Mouse (Mus musculus) brain, adult 2 months (tissue): Measurements from ENCODE around the gene Mob2.

Experiments used
- DNase-seq: peaks from one replicate; pipeline ENCODE4 v3.0.0; 2011; ENCODE audit warnings: low read depth, low spot score

The Mob2 gene

DNA sequence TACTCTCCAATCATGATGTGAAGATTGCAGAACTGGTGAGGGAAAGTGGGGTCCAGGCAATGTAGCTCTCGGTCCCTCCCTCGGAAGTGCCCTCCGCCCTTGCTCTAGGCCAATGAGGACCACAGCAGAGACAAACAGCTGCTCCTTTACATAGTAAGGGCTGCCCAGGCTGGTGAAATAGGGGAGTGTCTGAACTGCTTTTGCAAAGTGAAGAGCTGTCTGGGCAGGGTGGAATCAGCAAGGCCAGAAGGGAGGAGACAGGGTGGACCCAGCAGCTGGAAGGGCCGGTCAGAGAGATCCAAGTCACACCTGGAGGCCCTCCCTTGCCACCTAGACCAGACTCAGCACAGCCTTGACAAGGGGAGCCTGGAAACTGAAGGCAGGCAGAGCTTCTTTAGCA, 34.9 kb downstream of the Mob2 start:
- DNase-seq = no peak

GRCm38 (mm10) chr7:142025196-142025595, 35.7 kb downstream of the Mob2 start:
- DNase-seq = no peak

GRCm38 (mm10) chr7:142020827-142021226, 40.0 kb downstream of the Mob2 start:
- no peak for DNase-seq

GRCm38 (mm10) chr7:142019699-142020098, 41.2 kb downstream of the Mob2 start:
- peak; percentile 45 for DNase-seq

DNA sequence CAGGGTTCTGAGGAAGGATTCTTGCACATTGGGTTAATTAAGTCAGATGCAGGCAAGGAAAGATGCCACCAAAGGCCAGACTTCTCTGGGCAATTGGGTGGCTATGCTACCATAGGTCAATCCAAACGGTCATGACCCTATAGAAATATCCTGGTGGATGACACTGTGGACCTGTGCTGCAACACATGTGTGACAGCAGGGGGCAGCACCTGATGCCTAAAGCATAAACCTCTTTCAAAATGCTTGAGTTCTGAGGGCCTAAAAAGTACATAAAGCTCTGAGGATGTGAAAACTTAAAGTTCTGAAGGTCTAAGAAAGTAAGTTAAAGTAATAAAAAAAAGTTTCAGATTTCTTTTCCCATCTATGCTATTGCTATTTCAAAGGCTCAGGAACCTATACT, 44.3 kb downstream of the Mob2 start:
- DNase-seq = peak; percentile 72

DNA sequence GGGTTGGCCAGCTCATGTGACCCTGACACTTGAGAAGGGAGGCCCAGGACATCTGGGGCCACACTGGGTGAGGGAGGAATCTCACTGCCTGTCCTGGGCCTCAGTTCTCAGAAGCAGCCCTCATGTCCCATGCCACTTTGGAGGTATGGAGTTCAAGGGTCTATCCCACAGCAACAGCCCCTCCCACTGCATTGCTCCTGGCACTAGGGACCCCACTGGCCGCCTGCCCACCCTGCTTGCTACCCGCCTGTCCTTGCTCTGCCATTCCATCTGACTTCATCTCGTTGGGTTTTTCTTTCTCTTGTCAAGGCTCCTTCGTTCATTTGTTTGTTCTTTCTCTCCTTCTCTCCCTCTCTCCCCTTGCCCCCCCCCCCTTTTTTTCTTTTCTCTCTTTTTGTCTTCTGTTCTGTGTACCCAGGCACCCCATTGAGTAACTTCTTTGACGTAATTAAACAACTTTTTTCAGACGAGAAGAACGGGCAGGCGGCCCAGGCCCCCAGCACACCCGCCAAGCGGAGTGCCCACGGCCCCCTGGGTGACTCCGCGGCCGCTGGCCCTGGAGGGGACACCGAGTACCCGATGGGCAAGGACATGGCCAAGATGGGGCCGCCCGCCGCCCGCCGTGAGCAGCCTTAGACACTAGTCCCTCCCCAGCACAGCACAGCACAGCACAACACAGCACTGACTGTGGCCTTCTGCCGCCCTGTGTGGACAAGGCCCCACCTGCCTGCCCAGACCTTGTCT, 59.1 kb downstream of the Mob2 start:
- no peak for DNase-seq

GRCm38 (mm10) chr7:142000661-142001060, 60.2 kb downstream of the Mob2 start:
- peak; percentile 73 for DNase-seq

- DNase-seq = no peak
Observed at GRCm38 (mm10) chr7:141994121-141994520, 66.7 kb downstream of the Mob2 start.

- DNase-seq = no peak
Observed at GRCm38 (mm10) chr7:141991183-141991582, 69.7 kb downstream of the Mob2 start.

DNA sequence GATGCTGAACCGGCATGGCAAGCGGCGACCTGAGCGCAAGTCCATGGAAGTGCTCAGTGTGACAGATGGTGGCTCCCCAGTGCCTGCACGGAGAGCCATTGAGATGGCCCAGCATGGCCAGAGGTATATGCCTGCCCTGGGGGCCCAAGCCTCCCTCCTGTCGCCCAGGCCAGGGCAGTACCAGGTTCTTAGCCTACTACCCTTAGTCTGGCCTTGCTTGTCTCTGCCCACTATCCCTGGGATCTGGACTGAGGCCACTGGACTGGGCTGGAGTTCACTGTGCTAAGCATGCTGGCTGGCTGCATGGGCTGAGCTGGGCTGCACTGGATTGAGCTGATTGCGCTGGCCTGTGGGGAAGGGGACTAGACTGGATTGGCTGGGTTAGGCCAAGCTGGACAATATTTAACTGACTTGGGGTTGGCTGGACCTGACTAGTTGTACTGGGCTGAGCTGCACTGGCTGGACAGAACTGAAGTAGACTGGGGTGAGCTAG, 72.5 kb downstream of the Mob2 start:
- DNase-seq = peak; percentile 59

DNA sequence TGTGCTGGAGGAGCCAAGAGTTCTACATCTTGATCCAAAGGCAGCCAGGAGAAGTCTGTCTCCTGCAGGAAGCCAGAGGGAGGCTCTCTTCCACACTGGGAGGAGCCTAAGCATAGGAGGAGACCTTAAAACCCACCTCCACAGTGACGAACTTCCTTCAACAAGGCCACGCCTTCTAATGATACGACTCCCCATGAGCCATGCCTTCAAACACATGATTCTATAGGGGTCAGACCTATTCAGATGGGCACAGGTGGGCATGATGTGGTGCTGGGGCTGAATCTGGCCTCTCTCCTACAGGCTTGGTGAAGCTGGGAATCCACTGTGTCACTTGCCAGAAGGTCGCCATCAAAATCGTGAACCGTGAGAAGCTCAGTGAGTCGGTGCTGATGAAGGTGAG, 79.6 kb downstream of the Mob2 start:
- DNase-seq = no peak

GRCm38 (mm10) chr7:141979247-141979646, 81.6 kb downstream of the Mob2 start:
- peak; percentile 57 for DNase-seq

DNA sequence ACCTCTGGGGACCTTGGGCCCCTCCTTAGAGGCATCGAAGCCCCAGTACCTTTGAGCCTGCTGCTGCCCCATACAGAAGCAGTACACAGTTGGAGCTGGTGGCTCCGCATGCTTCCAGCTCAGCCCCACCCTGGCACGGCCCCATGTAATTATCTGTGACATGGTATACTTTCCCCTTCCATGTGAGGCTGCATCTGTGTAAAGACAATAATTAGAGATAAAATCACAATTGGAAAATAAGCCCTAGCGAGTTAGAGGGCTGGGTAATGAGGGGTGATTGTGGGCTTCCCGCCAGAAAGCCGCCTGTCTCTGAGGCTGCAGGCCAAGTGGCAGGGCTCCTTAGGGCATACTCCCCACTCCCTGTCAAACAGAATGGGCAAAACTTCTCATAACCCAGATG, 82.9 kb downstream of the Mob2 start:
- DNase-seq = peak; percentile 54

GRCm38 (mm10) chr7:141972831-141973619, 87.8 kb downstream of the Mob2 start:
- DNase-seq = peak; percentile 82

GRCm38 (mm10) chr7:141966281-141966680, 94.6 kb downstream of the Mob2 start:
- no peak for DNase-seq

GRCm38 (mm10) chr7:141962521-141962920, 98.3 kb downstream of the Mob2 start:
- DNase-seq = peak; percentile 68

- DNase-seq = peak; percentile 84
Observed at GRCm38 (mm10) chr7:141961491-141961890, 99.4 kb downstream of the Mob2 start.

GRCm38 (mm10) chr7:141960926-141961325, 99.9 kb downstream of the Mob2 start:
- peak; percentile 78 for DNase-seq

GRCm38 (mm10) chr7:141959133-141959532, 101.7 kb downstream of the Mob2 start:
- no peak for DNase-seq
